Mouse (Mus musculus): ENCODE data around the gene Mettl9.
A peak's percentile ranks its signal among the peaks of the same experiment; 100 is the strongest.

Mettl9 gene

DNA sequence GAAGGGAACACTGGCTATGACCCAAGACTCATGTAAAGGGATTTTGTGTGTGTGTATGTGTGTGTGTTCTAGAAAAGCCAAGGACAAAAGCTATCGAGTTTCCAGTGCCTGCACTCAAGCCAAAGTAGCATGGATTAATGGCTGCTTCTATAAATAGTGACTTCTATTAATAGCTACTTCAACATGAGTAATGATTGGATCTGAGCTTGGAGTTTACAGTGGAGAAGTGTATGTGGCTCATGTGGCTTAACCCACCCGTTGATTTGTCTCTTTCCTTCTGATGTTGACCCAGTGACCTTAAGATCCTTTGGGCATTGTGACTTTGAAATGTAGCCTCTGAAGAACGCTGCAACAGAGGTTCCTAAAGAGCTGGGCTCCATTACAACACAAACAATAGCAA is 77.1 kb downstream of the Mettl9 start:
- DNase-seq = no peak

DNA sequence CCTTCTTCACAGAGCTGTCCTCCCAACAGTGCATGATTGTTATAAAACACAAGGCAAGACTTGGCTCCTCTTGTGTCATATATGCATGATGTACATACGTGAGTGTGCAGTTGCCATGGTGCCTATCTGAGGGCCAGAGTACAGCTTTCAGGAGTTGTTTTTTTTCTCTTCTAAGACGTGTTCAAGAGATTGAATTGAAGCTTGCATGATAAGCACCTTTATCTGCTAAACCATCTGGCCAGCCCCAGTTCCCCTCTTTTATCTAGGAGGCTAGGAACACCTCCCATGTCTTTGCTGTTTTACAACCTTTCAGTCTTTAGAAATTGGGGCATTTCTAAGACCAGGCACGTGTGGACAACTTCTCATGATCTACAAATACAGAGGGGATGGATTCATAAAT is 77.5 kb downstream of the Mettl9 start:
- no peak for DNase-seq

DNA sequence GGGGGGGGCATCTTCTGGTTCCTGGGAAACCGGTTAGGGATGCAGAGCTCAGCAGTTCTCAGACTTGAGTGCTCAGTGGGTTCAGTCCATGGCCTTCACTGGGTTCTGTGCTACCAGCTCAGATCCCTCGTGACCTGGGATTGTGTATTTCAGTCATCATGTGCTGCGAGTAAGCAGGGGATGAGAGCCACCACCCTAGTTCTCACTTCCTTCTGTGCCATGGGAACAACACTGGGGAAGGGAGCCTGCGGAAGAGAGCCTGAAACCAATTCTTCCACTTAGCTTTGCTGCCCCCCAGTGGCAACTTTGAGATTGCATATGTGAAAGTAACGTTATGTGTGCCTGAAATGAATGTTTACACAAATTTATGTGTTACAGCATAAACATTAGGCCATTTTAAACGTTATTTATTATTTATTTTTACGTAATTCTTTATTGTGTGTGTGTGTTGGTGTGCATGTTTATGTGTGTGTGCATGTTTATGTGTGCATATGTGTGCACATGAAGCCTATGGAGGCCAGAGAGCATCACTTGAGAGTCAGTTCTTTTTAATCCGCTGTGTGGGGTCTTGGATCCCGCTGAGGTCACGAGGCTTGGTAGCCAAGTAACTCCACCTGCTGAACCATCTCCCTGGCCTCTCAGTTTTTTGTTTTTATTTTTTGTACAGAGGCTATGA is 86.0 kb downstream of the Mettl9 start:
- DNase-seq = peak; percentile 93 to 95

All from cerebellum, postnatal 14 days (tissue).